Mouse (Mus musculus): ENCODE results near the gene Zfp882. TPM values are rescaled to one million over a fixed set of nuclear protein-coding genes. Genes with fewer than 3 reads are reported as not detected.

Zfp882 gene
- polyA plus RNA-seq (2017; shearing (Covaris generic)): 7.3 TPM

DNA sequence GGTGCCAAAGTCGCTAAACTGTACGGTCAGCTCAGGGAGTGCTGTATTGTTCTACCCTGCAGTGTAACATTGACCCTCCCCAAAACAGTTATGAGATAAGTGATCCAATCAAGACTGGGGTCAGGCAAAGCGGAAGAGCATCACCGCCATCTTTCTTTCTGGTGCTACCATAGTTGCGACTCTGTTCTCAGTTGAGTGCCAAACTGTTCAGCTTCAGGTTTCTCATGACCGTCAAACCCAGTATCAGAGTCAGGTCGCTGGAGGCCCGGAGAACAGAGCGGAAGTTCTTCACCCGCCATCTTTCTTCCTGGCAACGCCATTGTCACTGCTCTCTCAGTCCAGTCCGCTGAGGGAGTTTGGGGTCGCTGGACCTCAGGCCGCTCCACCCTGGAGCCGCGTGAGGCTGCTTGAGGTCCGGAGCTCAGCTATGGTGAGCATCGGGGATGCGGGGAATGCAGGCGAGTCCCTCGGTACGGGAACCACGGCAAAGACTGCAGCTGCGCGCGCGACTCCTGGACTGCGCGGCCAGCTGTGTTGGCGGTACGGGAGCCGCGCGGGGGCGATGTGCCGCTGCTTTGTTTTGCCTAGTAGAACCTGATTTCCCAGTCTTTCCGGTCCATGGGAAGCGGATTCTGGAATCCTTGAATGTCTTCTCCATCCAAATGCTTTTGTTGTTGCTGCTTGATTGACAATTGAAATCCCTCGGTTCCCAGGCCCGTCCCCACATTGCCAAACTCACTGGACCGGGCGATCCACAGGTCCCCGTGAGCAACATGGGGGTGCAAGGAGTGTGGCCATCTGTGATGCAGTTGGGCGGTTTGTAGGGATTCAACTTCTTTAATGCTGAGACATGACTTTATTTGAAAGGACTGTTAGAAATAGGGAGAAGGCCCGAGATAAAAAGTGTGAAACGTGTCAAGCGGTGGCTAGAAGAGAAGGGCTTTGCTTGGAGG is at the start of gene Zfp882, which contains the start of gene Zfp617:
Zfp882 (plus strand) TSS at position 300 of the 953 bp plus-strand sequence.
Zfp617 (plus strand) TSS at position 327 of the 953 bp plus-strand sequence.

DNA sequence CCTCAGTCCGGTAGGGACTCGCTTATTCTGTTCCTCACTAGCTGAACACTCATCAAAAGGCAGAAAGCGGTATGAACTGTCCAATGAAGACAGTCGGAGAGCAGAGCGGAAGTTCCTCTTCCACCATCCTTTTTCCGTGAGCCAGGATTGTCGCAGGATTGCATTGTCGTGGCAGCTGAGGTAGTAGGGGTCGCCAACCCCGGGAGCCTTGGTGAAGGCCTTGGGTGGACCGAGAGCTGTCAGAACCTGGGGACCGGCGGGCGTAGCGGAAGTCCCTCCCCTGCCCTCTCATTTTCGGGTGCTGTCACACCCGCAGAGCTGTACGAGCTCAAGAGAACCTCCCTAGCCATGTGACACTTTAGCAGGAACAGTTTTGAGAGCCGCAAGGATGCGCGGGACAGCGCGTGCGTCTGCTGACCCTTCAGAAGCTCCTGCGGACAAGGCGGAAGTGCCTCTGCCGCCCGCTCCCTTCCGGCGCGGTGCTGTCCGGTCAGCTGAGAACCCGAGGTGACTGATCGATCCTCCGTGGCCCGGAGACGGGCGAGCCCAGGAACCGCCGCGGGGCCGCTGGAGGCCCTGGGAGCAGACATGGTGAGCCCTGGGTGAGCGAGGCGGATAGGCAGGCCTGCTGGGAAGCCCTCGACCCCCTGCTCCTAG is 26.7 kb upstream of the Zfp882 start, which contains the start of gene Zfp709:
Zfp709 (plus strand) TSS at position 402 of the 657 bp plus-strand sequence.

DNA sequence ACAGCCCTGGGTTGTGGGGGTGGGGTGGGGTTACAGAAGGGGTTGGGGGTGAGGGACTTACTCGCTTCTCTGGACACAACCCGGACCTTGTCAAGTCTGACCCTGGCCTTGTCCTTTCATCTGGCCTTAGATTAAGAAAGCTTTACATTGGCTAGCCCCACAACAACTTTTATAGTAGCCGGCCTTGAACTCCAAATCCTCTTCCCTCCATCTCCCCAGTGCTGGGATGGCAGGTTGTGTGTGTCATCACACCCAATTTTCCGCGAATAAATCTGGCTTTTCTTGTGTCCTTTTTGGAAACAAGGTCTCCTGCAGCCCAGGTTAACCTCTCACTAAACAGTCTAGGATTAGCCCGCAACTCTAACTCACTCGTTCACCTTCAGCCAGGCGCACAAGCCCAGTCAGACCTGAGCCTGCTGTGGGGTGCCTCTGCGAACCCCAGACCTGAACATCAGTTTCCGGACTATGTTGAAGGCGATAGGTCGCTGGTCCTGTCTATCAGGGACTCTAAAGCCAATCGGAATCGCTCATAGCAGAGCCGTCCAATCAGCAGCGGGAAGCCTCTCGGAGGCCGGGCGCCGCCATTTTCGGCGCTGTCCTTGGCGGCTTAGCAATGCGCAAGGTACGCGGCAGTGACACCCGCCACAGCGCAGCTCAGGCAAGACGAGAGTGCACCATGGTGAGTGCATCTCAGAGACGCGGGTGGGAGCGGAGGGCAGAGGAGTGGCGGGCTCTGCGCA is 42.2 kb downstream of the Zfp882 start, which contains the start of gene Zfp961:
Zfp961 (plus strand) TSS at position 557 of the 740 bp plus-strand sequence.

Other genes starting within 250 kb of the Zfp882 start
- gene Unc13a, start 236.9 kb upstream of the Zfp882 start, polyA plus RNA-seq (2017; shearing (Covaris generic)): 0.63 TPM
- 166 TPM for gene Jak3, start 232.3 kb upstream of the Zfp882 start, polyA plus RNA-seq (2017; shearing (Covaris generic))
- gene Insl3, start 219.4 kb upstream of the Zfp882 start, polyA plus RNA-seq (2017; shearing (Covaris generic)): 47.0 TPM
- gene B3gnt3, start 206.8 kb upstream of the Zfp882 start, polyA plus RNA-seq (2017; shearing (Covaris generic)): 6.1 TPM
- gene Fcho1, start 182.9 kb upstream of the Zfp882 start, polyA plus RNA-seq (2017; shearing (Covaris generic)): 249 TPM
- gene Zfp709, start 26.6 kb upstream of the Zfp882 start, polyA plus RNA-seq (2017; shearing (Covaris generic)): 11.2 TPM
- 17.5 TPM for gene Zfp617, start within 50 bp of the Zfp882 start, polyA plus RNA-seq (2017; shearing (Covaris generic))
- gene Zfp961, start 42.4 kb downstream of the Zfp882 start, polyA plus RNA-seq (2017; shearing (Covaris generic)): 23.2 TPM
- 0.65 TPM for gene Cyp4f18, start 101.0 kb downstream of the Zfp882 start, polyA plus RNA-seq (2017; shearing (Covaris generic))
- gene Olfr372, start 132.6 kb downstream of the Zfp882 start, polyA plus RNA-seq (2017; shearing (Covaris generic)): not detected
- gene Olfr373, start 174.6 kb downstream of the Zfp882 start, polyA plus RNA-seq (2017; shearing (Covaris generic)): 0.23 TPM
- 0.11 TPM for gene Olfr374, start 198.4 kb downstream of the Zfp882 start, polyA plus RNA-seq (2017; shearing (Covaris generic))
- 288 TPM for gene Tpm4, start 226.4 kb downstream of the Zfp882 start, polyA plus RNA-seq (2017; shearing (Covaris generic))